Mouse (Mus musculus): Measurements from ENCODE around the gene Arntl.

DNA sequence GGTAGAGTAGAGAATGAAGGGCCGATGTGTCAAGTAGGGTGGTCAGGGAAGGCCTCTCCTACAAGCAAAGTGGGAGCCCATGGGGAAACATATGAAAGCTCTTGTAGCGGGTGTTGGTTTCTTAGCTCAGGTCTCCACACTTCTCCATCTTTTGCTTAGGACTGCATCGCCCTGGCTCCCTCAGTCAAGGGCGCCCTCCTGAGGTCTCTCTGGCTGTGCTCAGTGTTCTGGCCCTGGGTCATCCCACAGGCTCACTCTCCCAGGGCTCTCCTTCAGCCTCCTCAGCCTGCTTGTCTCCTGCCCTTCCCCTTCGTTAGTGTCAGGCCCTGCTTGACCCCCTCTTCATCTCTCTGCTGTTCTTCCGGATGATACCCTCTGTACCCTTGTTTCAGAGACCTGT, 31.1 kb downstream of the Arntl start:
- TF ChIP-seq USF1 (IDR thresholded peaks at IDR 0.05; ENCODE audit: low read depth) (no peak), CTCF (IDR thresholded peaks at IDR 0.05; ENCODE audit: control insufficient read depth, insufficient read depth, insufficient read length) (no peak)

Data from C2C12 (cell line).